ENCODE assay signal across 14 mouse cellular contexts in the genomic region with DNA sequence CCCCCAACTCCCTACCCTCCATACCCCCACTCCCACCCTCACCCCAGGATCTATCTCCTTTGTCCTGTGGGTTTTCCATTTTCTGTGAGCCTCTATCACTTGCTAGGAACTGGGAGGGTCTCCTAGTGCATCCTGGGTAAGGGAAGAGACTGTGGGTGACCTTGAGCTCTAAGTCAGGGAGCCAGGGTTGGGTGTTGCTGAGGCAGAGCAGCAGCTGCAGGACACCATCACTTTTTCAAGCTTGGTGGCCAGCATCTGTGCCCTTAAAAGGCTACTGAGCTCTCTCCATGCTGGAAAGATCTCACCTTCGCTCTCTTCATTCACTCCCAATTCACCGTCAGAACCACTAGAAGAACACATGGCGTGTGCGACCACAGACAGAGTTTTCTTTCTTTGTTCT. TPM values are rescaled to one million over a fixed set of nuclear protein-coding genes. Genes with fewer than 3 reads are reported as not detected.
DNase-seq lines count a peak whose midpoint lies in the region; ATAC-seq and TF ChIP-seq lines count a peak whose summit lies in the region.
"Had no signal": no experiment of that assay in that cellular context is flagged by ENCODE, and none has a peak within 500 bp of the region (broad histone marks: within the 10 kb centered on the region; RNA-seq: fewer than 3 reads in every experiment).

No protein-coding gene starts in this region.

- H3K36me3 ChIP-seq in intestine, embryonic 14.5 days (ENCODE audit: control insufficient read depth, insufficient read depth, low read length) = no peaks in the 10 kb centered on the region
- H3K36me3 ChIP-seq in intestine, postnatal 0 days (ENCODE audit: control insufficient read depth, insufficient read depth) = no peaks in the 10 kb centered on the region
- no peaks in the 10 kb centered on the region for H3K36me3 ChIP-seq in embryonic facial prominence, embryonic 13.5 days
- no peaks in the 10 kb centered on the region for H3K36me3 ChIP-seq in limb, embryonic 15.5 days
- H3K36me3 ChIP-seq: forebrain, embryonic 15.5 days; liver, embryonic 12.5 days; midbrain, embryonic 15.5 days had no signal

- H3K9ac ChIP-seq in intestine, embryonic 14.5 days (ENCODE audit: low read length) = no peak overlapping the region
- no peak overlapping the region for H3K9ac ChIP-seq in intestine, postnatal 0 days (ENCODE audit: low read depth, low read length)
- no peak overlapping the region for H3K9ac ChIP-seq in embryonic facial prominence, embryonic 13.5 days
- no peak overlapping the region for H3K9ac ChIP-seq in limb, embryonic 15.5 days
- H3K9ac ChIP-seq: forebrain, embryonic 15.5 days; liver, embryonic 12.5 days; midbrain, embryonic 15.5 days had no signal

- no peak overlapping the region for H3K4me2 ChIP-seq in intestine, embryonic 14.5 days (ENCODE audit: low read length)
- H3K4me2 ChIP-seq in intestine, postnatal 0 days (replicated peaks; ENCODE audit: low read depth) = no peak overlapping the region
- H3K4me2 ChIP-seq in embryonic facial prominence, embryonic 13.5 days = no peak overlapping the region
- no peak overlapping the region for H3K4me2 ChIP-seq in limb, embryonic 15.5 days
- H3K4me2 ChIP-seq: forebrain, embryonic 15.5 days; liver, embryonic 12.5 days; midbrain, embryonic 15.5 days had no signal

- no peaks in the 10 kb centered on the region for H3K9me3 ChIP-seq in intestine, embryonic 14.5 days (ENCODE audit: control insufficient read depth, low read length)
- no peaks in the 10 kb centered on the region for H3K9me3 ChIP-seq in intestine, postnatal 0 days (ENCODE audit: control insufficient read depth)
- no peaks in the 10 kb centered on the region for H3K9me3 ChIP-seq in embryonic facial prominence, embryonic 13.5 days
- no peaks in the 10 kb centered on the region for H3K9me3 ChIP-seq in limb, embryonic 15.5 days
- H3K9me3 ChIP-seq: forebrain, embryonic 15.5 days; liver, embryonic 12.5 days; midbrain, embryonic 15.5 days had no signal

- TF ChIP-seq CTCF in intestine, postnatal 0 days (IDR thresholded peaks at IDR 0.05; ENCODE audit: low read depth) = no peak

- no peak for ATAC-seq in intestine, embryonic 14.5 days (replicated peaks; ENCODE audit: low FRiP score, low TSS enrichment, low read depth)
- no peak for ATAC-seq in intestine, postnatal 0 days
- ATAC-seq in embryonic facial prominence, embryonic 13.5 days (ENCODE audit: insufficient number of reproducible peaks, insufficient read depth, low FRiP score, low TSS enrichment, low read depth) = no peak
- ATAC-seq in limb, embryonic 15.5 days (ENCODE audit: insufficient number of reproducible peaks, low FRiP score, low TSS enrichment, low read depth) = no peak
- ATAC-seq: forebrain, embryonic 15.5 days; liver, embryonic 12.5 days; midbrain, embryonic 15.5 days had no signal

- no peak for DNase-seq in intestine, embryonic 14.5 days (ENCODE audit: low spot score)
- DNase-seq in R1 (ENCODE audit: low read depth, low spot score) = peak; percentile 30
- no peak for DNase-seq in cerebellum, postnatal 36 days
- DNase-seq in gastrocnemius, adult 18-20 months (ENCODE audit: low spot score) = no peak
- DNase-seq: cerebellum, adult 9-10 months; heart, postnatal 4 days; kidney, postnatal 36 days had no signal

- no peaks in the 10 kb centered on the region for H3K27me3 ChIP-seq in intestine, embryonic 14.5 days (replicated peaks; ENCODE audit: control insufficient read depth, insufficient read depth, low read length)
- no peaks in the 10 kb centered on the region for H3K27me3 ChIP-seq in intestine, postnatal 0 days (replicated peaks; ENCODE audit: control insufficient read depth, insufficient read depth, low read length)
- no peaks in the 10 kb centered on the region for H3K27me3 ChIP-seq in embryonic facial prominence, embryonic 13.5 days
- H3K27me3 ChIP-seq in limb, embryonic 15.5 days = no peaks in the 10 kb centered on the region
- H3K27me3 ChIP-seq: forebrain, embryonic 15.5 days; liver, embryonic 12.5 days; midbrain, embryonic 15.5 days; Patski had no signal

- 94% methylated on average over 4 of the region's 4 CpGs for WGBS in intestine, embryonic 14.5 days
- 94% methylated on average over 4 of the region's 4 CpGs for WGBS in intestine, postnatal 0 days
- 75% methylated on average over 4 of the region's 4 CpGs for WGBS in embryonic facial prominence, embryonic 13.5 days
- WGBS in limb, embryonic 15.5 days = 82% methylated on average over 4 of the region's 4 CpGs

- H3K4me1 ChIP-seq in intestine, embryonic 14.5 days (replicated peaks; ENCODE audit: control insufficient read depth, insufficient read depth, low read length) = peaks cover 17% of the 10 kb centered on the region
- H3K4me1 ChIP-seq in intestine, postnatal 0 days (replicated peaks; ENCODE audit: control insufficient read depth, insufficient read depth, low read length) = no peaks in the 10 kb centered on the region
- peaks cover 23% of the 10 kb centered on the region for H3K4me1 ChIP-seq in embryonic facial prominence, embryonic 13.5 days
- peaks cover 15% of the 10 kb centered on the region for H3K4me1 ChIP-seq in limb, embryonic 15.5 days
- H3K4me1 ChIP-seq: forebrain, embryonic 15.5 days; liver, embryonic 12.5 days; midbrain, embryonic 15.5 days had no signal

- H3K27ac ChIP-seq in intestine, embryonic 14.5 days (ENCODE audit: low read depth) = peak overlapping the region; percentile 75; the same call in 1 of the 2 replicates
- H3K27ac ChIP-seq in intestine, postnatal 0 days (ENCODE audit: low read depth, low read length) = no peak overlapping the region
- peak overlapping the region; percentile 85 for H3K27ac ChIP-seq in embryonic facial prominence, embryonic 13.5 days
- H3K27ac ChIP-seq in limb, embryonic 15.5 days = peak overlapping the region; percentile 78
- H3K27ac ChIP-seq: forebrain, embryonic 15.5 days; liver, embryonic 12.5 days; midbrain, embryonic 15.5 days had no signal

- H3K4me3 ChIP-seq in intestine, embryonic 14.5 days (ENCODE audit: low read depth, low read length) = no peak overlapping the region
- H3K4me3 ChIP-seq in intestine, postnatal 0 days (ENCODE audit: low read depth, low read length) = no peak overlapping the region
- no peak overlapping the region for H3K4me3 ChIP-seq in embryonic facial prominence, embryonic 13.5 days
- no peak overlapping the region for H3K4me3 ChIP-seq in limb, embryonic 15.5 days
- H3K4me3 ChIP-seq: forebrain, embryonic 15.5 days; liver, embryonic 12.5 days; midbrain, embryonic 15.5 days had no signal

RNA-seq across cellular contexts. Expression of a gene that starts 7.2 kb away (rescaled TPM):
- 14.1 and 15.0 TPM in 2 replicates for polyA plus RNA-seq in intestine, embryonic 14.5 days (2014; fragmentation: Nextera tagmentation; extraction: Ambion mirVana)
- 4.5 and 4.8 TPM in 2 replicates for polyA plus RNA-seq in intestine, postnatal 0 days (2015; fragmentation: Nextera tagmentation; extraction: Ambion mirVana)
- 9.0 and 9.8 TPM in 2 replicates for polyA plus RNA-seq in embryonic facial prominence, embryonic 13.5 days (2015; fragmentation: Nextera tagmentation; extraction: Ambion mirVana)
- polyA plus RNA-seq in limb, embryonic 15.5 days (2015; fragmentation: Nextera tagmentation; extraction: Ambion mirVana) = 11.5 and 12.0 TPM in 2 replicates
- 1 to 10 TPM; 1.2 to 1.3 TPM for total RNA-seq in gastrocnemius, adult 18-20 months (2021)
